Mouse (Mus musculus) midbrain, postnatal 0 days (tissue): Measurements from ENCODE around the gene Urb2. TPM values are rescaled to one million over a fixed set of nuclear protein-coding genes. Genes with fewer than 3 reads are reported as not detected.
"Not testable (repeated sequence)": the region's sequence is repeated elsewhere in the genome, so short reads cannot be mapped to it uniquely, and the experiment has no call there.

ENCODE experiments used
- ATAC-seq: fragments of 200-750 bp; cut with Nextera tagmentation; 2 replicates; pipeline ENCODE4 v1.8.0; 2017; ENCODE audit warnings: moderate number of reproducible peaks, mild to moderate bottlenecking, moderate TSS enrichment, moderate library complexity; ENCODE audit not compliant: low FRiP score
- DNase-seq: peaks from one replicate; pipeline ENCODE4 v3.0.0-alpha.2; 2015; ENCODE audit warnings: low spot score
- H3K27ac ChIP-seq: fragments of 300-500 bp; sonication (generic); 2 replicates; pipeline ENCODE4 v1.5.1; 2014; ENCODE audit warnings: low read depth, mild to moderate bottlenecking, low read length, mixed read lengths
- H3K27me3 ChIP-seq: fragments of 300-500 bp; sonication (generic); 2 replicates; pipeline ENCODE4 v1.6.1; 2014; ENCODE audit warnings: low read length, control low read depth, mixed read lengths; ENCODE audit not compliant: insufficient read depth
- H3K36me3 ChIP-seq: fragments of 300-500 bp; sonication (generic); 2 replicates; pipeline ENCODE4 v1.6.1; 2014; ENCODE audit warnings: low read length, control low read depth, mixed read lengths; ENCODE audit not compliant: insufficient read depth
- H3K4me1 ChIP-seq: fragments of 300-500 bp; sonication (generic); 2 replicates; pipeline ENCODE4 v1.6.1; 2014; ENCODE audit warnings: mild to moderate bottlenecking, control low read depth, antibody characterized with exemption, low read length, mixed read lengths; ENCODE audit not compliant: insufficient read depth
- H3K4me2 ChIP-seq: fragments of 300-500 bp; sonication (generic); 2 replicates; pipeline ENCODE4 v1.6.1; 2014; ENCODE audit warnings: low read depth, mild to moderate bottlenecking, low read length, mixed read lengths; ENCODE audit not compliant: poor library complexity, severe bottlenecking
- H3K4me3 ChIP-seq: fragments of 300-500 bp; sonication (generic); 2 replicates; pipeline ENCODE4 v1.5.1; 2014; ENCODE audit warnings: low read depth, mild to moderate bottlenecking, low read length, moderate library complexity
- H3K9ac ChIP-seq: fragments of 300-500 bp; sonication (generic); replicated peaks from 2 replicates; pipeline ENCODE4 v1.6.1; 2014; ENCODE audit warnings: mild to moderate bottlenecking, low read length, moderate library complexity, mixed read lengths; ENCODE audit not compliant: poor library complexity, severe bottlenecking
- H3K9me3 ChIP-seq: fragments of 300-500 bp; sonication (generic); 2 replicates; pipeline ENCODE4 v1.6.1; 2016; ENCODE audit warnings: low read length, control low read depth
- CTCF ChIP-seq: IDR thresholded peaks from 2 replicates; pipeline ENCODE4 v1.5.1; 2016; ENCODE audit warnings: antibody characterized with exemption, mild to moderate bottlenecking
- WGBS: fragments of 180-500 bp; shearing (Covaris S2); extraction: QIAGEN DNeasy Blood & Tissue Kit; methylation state at CpG from one replicate; pipeline ENCODE4 v1.1.7; 2014; 5-methylcytosine and 5-hydroxymethylcytosine counted together
- polyA plus RNA-seq: library from polyadenylated mRNA; unstranded; fragments of >200 nt; fragmentation: Nextera tagmentation; extraction: Ambion mirVana; gene quantifications from 2 replicates; pipeline ENCODE4 v1.2.1, GENCODE M21; 2015
- total RNA-seq: library from RNA; depleted of rRNA; stranded (reverse); fragments of >200 nt; gene quantifications from 2 replicates; pipeline ENCODE4 v1.2.3, GENCODE M21; 2014

Urb2 gene
- total and polyA plus RNA-seq, 2 experiments from 2014 or later = 1.5 to 13.2 TPM

DNA sequence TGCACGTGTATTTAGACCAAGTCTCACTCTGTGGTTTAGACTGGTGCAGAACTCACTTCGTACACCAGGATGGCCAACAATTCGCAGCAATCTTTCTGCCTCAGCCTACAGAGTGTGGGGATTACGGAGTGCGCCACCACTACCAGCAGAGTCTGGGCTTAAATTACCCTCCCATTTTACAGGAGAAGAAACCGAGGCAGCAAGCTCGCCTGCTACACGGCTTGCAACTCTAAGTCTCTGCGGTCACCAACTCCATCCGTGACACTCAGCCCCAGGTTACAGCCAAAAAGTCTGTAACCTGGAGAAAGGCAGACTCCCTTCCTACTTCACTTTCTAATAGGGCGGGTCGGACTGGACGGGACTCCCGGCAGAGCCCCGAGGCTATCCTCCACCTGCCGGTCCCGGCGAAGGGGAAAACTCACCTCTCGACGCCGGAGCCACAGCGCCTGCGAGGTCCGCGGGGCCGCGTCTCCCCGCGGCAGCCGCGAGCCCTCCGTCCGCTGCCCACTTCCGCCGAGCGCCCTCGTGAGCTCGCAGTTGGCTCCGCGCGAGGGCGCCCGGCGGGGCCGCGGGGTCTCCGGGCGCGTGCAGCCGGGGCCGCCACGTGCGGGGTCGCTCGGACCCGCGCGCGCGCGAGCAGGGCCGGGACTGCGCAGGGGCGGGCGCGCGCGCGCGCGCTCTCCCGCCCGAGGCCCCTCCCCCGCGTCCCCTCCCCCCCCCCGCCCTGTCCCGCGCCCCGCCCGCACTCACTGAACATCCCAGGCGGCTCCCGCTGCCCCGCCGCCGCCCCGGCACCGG, 670 bp upstream of the Urb2 start:
- DNase-seq = peak; percentile 82
- ATAC-seq = peak; percentile 91
- peak overlapping the region; percentile 59 for H3K4me2 ChIP-seq
- H3K4me3 ChIP-seq = peak overlapping the region; percentile 76
- WGBS = under 1% methylated on average over 54 of the region's 87 CpGs
- H3K4me1 ChIP-seq = peaks cover 6% of the 10 kb centered on the region; the same call in 1 of the 2 replicates
- no peaks in the 10 kb centered on the region for H3K36me3 ChIP-seq
- H3K27me3 ChIP-seq = no peaks in the 10 kb centered on the region
- H3K9me3 ChIP-seq = no peaks in the 10 kb centered on the region
- H3K9ac ChIP-seq = peak overlapping the region; percentile 64
- H3K27ac ChIP-seq = peak overlapping the region; percentile 87
- peak; percentile 20; the same call in 1 of the 2 replicates for TF ChIP-seq CTCF

DNA sequence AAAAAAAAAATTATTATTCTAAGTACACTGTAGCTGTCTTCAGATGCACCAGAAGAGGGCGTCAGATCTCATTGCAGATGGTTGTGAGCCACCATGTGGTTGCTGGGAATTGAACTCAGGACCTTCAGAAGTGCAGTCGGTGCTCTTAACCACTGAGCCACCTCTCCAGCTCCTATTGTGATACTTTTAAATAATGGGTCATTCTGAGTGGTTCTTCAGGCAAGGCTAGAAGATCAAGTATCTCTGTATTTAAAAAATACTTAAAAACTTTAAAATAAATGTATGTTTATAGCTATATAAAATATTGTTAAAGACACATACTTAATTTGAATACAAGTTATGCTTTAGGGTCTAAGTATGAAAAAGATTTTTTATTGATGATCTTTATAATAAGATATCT, 5.0 kb downstream of the Urb2 start:
- not testable (repeated sequence) for DNase-seq, H3K9me3 ChIP-seq, H3K4me2 ChIP-seq, H3K27ac ChIP-seq, H3K9ac ChIP-seq, ATAC-seq, H3K4me1 ChIP-seq, H3K4me3 ChIP-seq, H3K27me3 ChIP-seq
- peak; percentile 3; the same call in 1 of the 2 replicates for TF ChIP-seq CTCF
- WGBS = 66% methylated on average over 2 of the region's 2 CpGs
- peaks cover 36% of the 10 kb centered on the region for H3K36me3 ChIP-seq

DNA sequence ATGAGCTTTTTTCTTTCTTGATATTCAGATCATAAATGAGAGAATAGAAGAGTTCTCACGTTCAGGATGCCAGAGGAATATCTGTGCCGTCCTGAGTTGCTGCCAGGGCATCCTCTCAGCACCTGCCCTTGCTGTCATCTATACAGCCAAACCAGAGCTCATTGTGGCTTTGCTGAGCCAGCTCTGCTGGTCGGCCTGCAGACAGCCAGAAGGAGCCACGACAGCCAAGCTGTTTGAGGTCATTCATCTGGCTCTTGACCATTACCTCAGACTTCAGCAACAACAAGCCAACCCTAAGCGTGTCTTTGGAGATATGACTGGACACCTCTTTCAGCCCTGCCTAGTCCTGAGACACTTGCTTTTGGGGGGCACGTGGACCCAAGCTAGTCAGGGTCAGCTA, 6.5 kb downstream of the Urb2 start:
- Histone ChIP-seq H3K9ac (no peak overlapping the region), H3K4me1 (no peaks in the 10 kb centered on the region), H3K27me3 (no peaks in the 10 kb centered on the region), H3K27ac (no peak overlapping the region), H3K4me2 (no peak overlapping the region), H3K9me3 (no peaks in the 10 kb centered on the region), H3K36me3 (peaks cover 41% of the 10 kb centered on the region), H3K4me3 (no peak overlapping the region)
- ATAC-seq (no peak), DNase-seq (no peak)
- 93% methylated on average over 6 of the region's 6 CpGs for WGBS
- no peak for TF ChIP-seq CTCF

DNA sequence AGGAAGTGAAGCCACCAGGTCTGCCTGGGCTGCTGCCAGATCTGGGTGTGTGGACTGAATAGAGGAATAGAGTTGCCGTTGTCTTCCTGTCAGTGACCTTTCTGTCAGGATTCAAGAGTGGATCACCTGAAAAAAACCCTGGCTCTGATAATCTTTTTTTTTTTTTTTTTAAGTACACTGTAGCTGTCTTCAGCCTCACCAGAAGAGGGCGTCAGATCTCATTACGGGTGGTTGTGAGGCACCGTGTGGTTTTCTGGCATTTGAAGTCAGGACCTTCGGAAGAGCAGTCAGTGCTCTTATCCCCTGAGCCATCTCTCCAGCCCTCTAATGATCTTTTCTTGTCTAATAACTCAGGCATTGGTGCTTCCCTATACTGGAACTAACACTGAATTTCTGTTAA, 12.1 kb downstream of the Urb2 start:
- no peak overlapping the region for H3K4me2 ChIP-seq
- H3K9ac ChIP-seq = no peak overlapping the region
- no peaks in the 10 kb centered on the region for H3K4me1 ChIP-seq
- TF ChIP-seq CTCF = peak; percentile 48
- ATAC-seq (no peak), DNase-seq (no peak)
- WGBS = 69% methylated on average over 5 of the region's 5 CpGs
- H3K27ac ChIP-seq = no peak overlapping the region
- H3K9me3 ChIP-seq = no peaks in the 10 kb centered on the region
- no peak overlapping the region for H3K4me3 ChIP-seq
- H3K27me3 ChIP-seq = no peaks in the 10 kb centered on the region
- peaks cover 59% of the 10 kb centered on the region for H3K36me3 ChIP-seq

DNA sequence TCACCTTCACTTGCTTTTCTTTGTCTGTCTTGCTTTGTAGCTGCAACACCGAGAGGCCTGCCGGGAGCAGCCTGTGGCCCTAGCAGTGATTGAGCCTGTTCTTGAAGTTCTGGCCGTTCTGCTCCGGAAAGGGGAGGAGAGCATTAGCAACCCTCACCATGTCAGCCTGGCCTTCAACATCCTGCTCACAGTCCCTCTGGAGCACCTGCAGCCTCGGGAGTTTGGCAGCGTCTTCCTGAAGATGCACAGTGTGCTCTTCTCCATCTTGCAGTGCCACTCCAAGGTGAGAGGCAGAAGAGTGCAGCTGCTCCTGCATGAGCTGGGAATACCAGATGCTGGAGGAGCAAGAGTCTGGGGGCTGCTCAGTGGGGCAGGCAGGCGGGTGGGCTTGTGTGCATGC, 16.8 kb downstream of the Urb2 start:
- no peaks in the 10 kb centered on the region for H3K27me3 ChIP-seq
- no peak overlapping the region for H3K4me3 ChIP-seq
- H3K4me2 ChIP-seq = no peak overlapping the region
- H3K9me3 ChIP-seq = no peaks in the 10 kb centered on the region
- DNase-seq = no peak
- no peak overlapping the region for H3K27ac ChIP-seq
- peaks cover 51% of the 10 kb centered on the region for H3K36me3 ChIP-seq
- ATAC-seq = no peak
- no peaks in the 10 kb centered on the region for H3K4me1 ChIP-seq
- WGBS = 93% methylated on average over 7 of the region's 7 CpGs
- no peak overlapping the region for H3K9ac ChIP-seq
- TF ChIP-seq CTCF = no peak

DNA sequence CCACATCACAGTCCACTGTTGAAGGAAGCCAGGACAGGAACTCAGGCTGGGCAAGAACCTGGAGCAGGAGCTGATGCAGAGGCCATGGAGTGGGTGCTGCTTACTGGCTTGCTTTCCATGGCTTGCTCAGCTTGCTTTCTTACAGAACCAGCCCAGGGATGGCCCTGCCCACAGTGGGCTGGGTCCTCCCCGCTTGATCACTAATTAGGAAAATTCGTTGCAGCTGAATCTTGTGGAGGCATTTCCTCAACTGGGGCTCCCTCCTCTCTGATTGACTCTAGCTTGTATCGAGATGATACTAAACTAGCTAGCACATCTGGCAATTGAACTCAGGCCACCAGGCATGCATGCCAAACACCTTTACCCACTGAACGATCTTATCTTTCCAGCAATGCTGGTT, 18.0 kb downstream of the Urb2 start:
- TF ChIP-seq CTCF = no peak
- ATAC-seq (no peak), DNase-seq (no peak)
- H3K4me3 ChIP-seq = no peak overlapping the region
- peaks cover 52% of the 10 kb centered on the region for H3K36me3 ChIP-seq
- H3K4me2 ChIP-seq = no peak overlapping the region
- H3K9ac ChIP-seq = no peak overlapping the region
- no peak overlapping the region for H3K27ac ChIP-seq
- H3K27me3 ChIP-seq = no peaks in the 10 kb centered on the region
- H3K9me3 ChIP-seq = no peaks in the 10 kb centered on the region
- WGBS = 90% methylated on average over 4 of the region's 4 CpGs
- no peaks in the 10 kb centered on the region for H3K4me1 ChIP-seq
